Mouse (Mus musculus) neural tube, postnatal 0 days (tissue): ENCODE data around the gene Emc6. TPM values are rescaled to one million over a fixed set of nuclear protein-coding genes. Genes with fewer than 3 reads are reported as not detected.

Experiments
- polyA plus RNA-seq: library from polyadenylated mRNA; unstranded; fragments of >200 nt; fragmentation: Nextera tagmentation; extraction: Ambion mirVana; gene quantifications from 2 replicates; pipeline ENCODE4 v1.2.1, GENCODE M21; 2015

Emc6 gene
- 180 and 197 TPM in 2 replicates for polyA plus RNA-seq

GRCm38 (mm10) chr11:73176608-73177508 is at the start of gene Emc6, which contains the start of gene Tax1bp3:
TSS of gene Emc6 (minus strand) at chr11:73177037.
TSS of gene Tax1bp3 (plus strand) at chr11:73177083.

GRCm38 (mm10) chr11:73199230-73199712 is 22.4 kb upstream of the Emc6 start, which contains the start of gene Shpk:
TSS of gene Shpk (plus strand) at chr11:73199460.

GRCm38 (mm10) chr11:73198603-73199229 is 21.9 kb upstream of the Emc6 start, which contains the start of gene Ctns:
TSS of gene Ctns (minus strand) at chr11:73199042.

GRCm38 (mm10) chr11:73159957-73160810 is 16.7 kb downstream of the Emc6 start, which contains the start of gene P2rx5:
TSS of gene P2rx5 (plus strand) at chr11:73160421.

GRCm38 (mm10) chr11:73137591-73138501 is 39.0 kb downstream of the Emc6 start, which contains the start of gene Haspin:
TSS of gene Haspin (minus strand) at chr11:73138294.

Other genes starting within 250 kb of the Emc6 start
- gene Atp2a3, start 215.9 kb downstream of the Emc6 start, polyA plus RNA-seq, result 2.1 and 2.3 TPM in 2 replicates
- gene P2rx1, start 177.9 kb downstream of the Emc6 start, polyA plus RNA-seq, result 0.20 and 0.26 TPM in 2 replicates
- gene Camkk1, start 158.0 kb downstream of the Emc6 start, polyA plus RNA-seq, result 28.1 and 31.8 TPM in 2 replicates
- 5.9 and 6.1 TPM in 2 replicates for gene Ncbp3, start 129.3 kb downstream of the Emc6 start, polyA plus RNA-seq
- gene Itgae, start 86.5 kb downstream of the Emc6 start, polyA plus RNA-seq, result 0.32 TPM in 2 replicates
- gene Haspin, start 38.7 kb downstream of the Emc6 start, polyA plus RNA-seq, result 1.5 and 1.6 TPM in 2 replicates
- 1.7 and 2.3 TPM in 2 replicates for gene P2rx5, start 16.6 kb downstream of the Emc6 start, polyA plus RNA-seq
- 91.8 and 99.0 TPM in 2 replicates for gene Tax1bp3, start within 50 bp of the Emc6 start, polyA plus RNA-seq
- gene Ctns, start 22.0 kb upstream of the Emc6 start, polyA plus RNA-seq, result 13.8 and 17.1 TPM in 2 replicates
- 3.6 and 4.3 TPM in 2 replicates for gene Shpk, start 22.4 kb upstream of the Emc6 start, polyA plus RNA-seq
- gene Trpv1, start 57.3 kb upstream of the Emc6 start, polyA plus RNA-seq, result 0.27 and 0.59 TPM in 2 replicates
- 0.35 and 0.36 TPM in 2 replicates for gene Trpv3, start 90.4 kb upstream of the Emc6 start, polyA plus RNA-seq
- 10.9 and 13.3 TPM in 2 replicates for gene Aspa, start 152.6 kb upstream of the Emc6 start, polyA plus RNA-seq
- gene Gm49340, start 152.7 kb upstream of the Emc6 start, polyA plus RNA-seq, result 0.08 TPM in 1 of 2 replicates, not detected in the other
- 0.23 and 0.28 TPM in 2 replicates for gene Spata22, start 152.7 kb upstream of the Emc6 start, polyA plus RNA-seq
- gene Olfr20, start 173.7 kb upstream of the Emc6 start, polyA plus RNA-seq, result 0.08 TPM in 1 of 2 replicates, not detected in the other
- gene Olfr376, start 194.2 kb upstream of the Emc6 start, polyA plus RNA-seq, result not detected in 2 replicates
- gene Olfr1, start 222.6 kb upstream of the Emc6 start, polyA plus RNA-seq, result not detected in 2 replicates